Mouse (Mus musculus) forebrain, embryonic 14.5 days (tissue): ENCODE data around the gene Il21. TPM values are rescaled to one million over a fixed set of nuclear protein-coding genes. Genes with fewer than 3 reads are reported as not detected.

ENCODE experiments used
- ATAC-seq: fragments of 200-750 bp; cut with Nextera tagmentation; 2 replicates; pipeline ENCODE4 v1.8.0; 2017; ENCODE audit warnings: mild to moderate bottlenecking, moderate library complexity
- DNase-seq: peaks from one replicate; pipeline ENCODE4 v3.0.0-alpha.2; 2015; ENCODE audit warnings: low spot score
- H3K27ac ChIP-seq: fragments of 300-500 bp; sonication (generic); 2 replicates; pipeline ENCODE4 v1.5.1; 2014; ENCODE audit warnings: low read depth, mild to moderate bottlenecking, control low read depth, low read length, moderate library complexity
- H3K27me3 ChIP-seq: fragments of 300-500 bp; sonication (generic); replicated peaks from 2 replicates; pipeline ENCODE4 v1.6.1; 2014; ENCODE audit warnings: low read length, control low read depth, mixed read lengths; ENCODE audit not compliant: control insufficient read depth, insufficient read depth
- H3K36me3 ChIP-seq: fragments of 300-500 bp; sonication (generic); 2 replicates; pipeline ENCODE4 v1.6.1; 2014; ENCODE audit warnings: low read length, control low read depth; ENCODE audit not compliant: control insufficient read depth, insufficient read depth
- H3K4me1 ChIP-seq: fragments of 300-500 bp; sonication (generic); 2 replicates; pipeline ENCODE4 v1.6.1; 2014; ENCODE audit warnings: antibody characterized with exemption, low read length, control low read depth; ENCODE audit not compliant: control insufficient read depth, insufficient read depth
- H3K4me2 ChIP-seq: fragments of 300-500 bp; sonication (generic); 2 replicates; pipeline ENCODE4 v1.6.1; 2014; ENCODE audit warnings: mild to moderate bottlenecking, control low read depth, low read length
- H3K4me3 ChIP-seq: fragments of 300-500 bp; sonication (generic); 2 replicates; pipeline ENCODE4 v1.5.1; 2014; ENCODE audit warnings: low read depth, low read length, control low read depth
- H3K9ac ChIP-seq: fragments of 300-500 bp; sonication (generic); 2 replicates; pipeline ENCODE4 v1.6.1; 2014; ENCODE audit warnings: mild to moderate bottlenecking, low read length, control low read depth, moderate library complexity
- H3K9me3 ChIP-seq: fragments of 300-500 bp; sonication (generic); replicated peaks from 2 replicates; pipeline ENCODE4 v1.6.1; 2016; ENCODE audit warnings: low read length, control low read depth, mixed read lengths; ENCODE audit not compliant: control insufficient read depth
- WGBS: fragments of 180-500 bp; shearing (Covaris S2); extraction: QIAGEN DNeasy Blood & Tissue Kit; methylation state at CpG from one replicate; pipeline ENCODE4 v1.1.7; 2014; 5-methylcytosine and 5-hydroxymethylcytosine counted together
- microRNA-seq: library from miRNA; unstranded; fragments of <30 nt; microRNA quantifications from one replicate; pipeline ENCODE4, GENCODE M21; 2016
- polyA plus RNA-seq: library from polyadenylated mRNA; unstranded; fragments of >200 nt; fragmentation: Nextera tagmentation; extraction: Ambion mirVana; gene quantifications from 2 replicates; pipeline ENCODE4 v1.2.1, GENCODE M21; 2014

Gene Il21
- polyA plus RNA-seq, 1 experiment from 2014 or later = not detected

DNA sequence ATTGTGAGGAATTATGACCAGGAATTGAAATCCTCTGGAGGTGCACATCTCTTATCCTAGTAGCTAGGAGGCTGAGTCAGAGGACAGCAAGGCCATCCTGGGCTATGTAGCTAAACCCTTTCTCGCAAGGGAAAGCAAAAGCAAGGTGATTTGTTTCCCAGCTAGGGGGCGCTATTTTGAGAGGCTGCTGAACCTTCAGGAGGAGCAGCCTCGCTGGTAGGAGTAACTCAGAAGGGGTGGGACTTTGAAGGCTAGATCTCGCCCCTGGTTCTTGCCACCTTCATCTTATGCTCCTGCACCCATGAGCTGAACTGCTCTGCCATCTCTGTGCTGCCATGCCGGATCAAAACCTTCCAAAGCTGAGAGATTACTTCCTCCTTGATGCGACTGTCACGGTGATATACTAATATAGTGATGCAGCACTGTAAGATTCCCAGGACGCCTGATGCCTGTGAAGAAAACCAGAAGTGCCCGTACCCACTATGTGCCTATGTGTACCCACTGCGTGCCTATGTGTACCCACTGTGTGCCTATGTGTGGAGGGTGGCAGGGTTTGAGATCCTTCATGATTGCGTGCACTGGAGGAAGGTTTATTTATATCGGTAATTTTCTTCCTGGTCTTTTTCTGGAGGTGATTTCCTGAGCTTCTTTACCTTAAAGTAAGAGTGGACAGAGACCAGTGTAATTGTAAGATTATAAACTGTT lies 52.2 kb downstream of the Il21 start:
- Histone ChIP-seq H3K9me3 (no peaks in the 10 kb centered on the region), H3K27me3 (no peaks in the 10 kb centered on the region), H3K9ac (no peak overlapping the region), H3K27ac (no peak overlapping the region), H3K4me1 (peaks cover 3% of the 10 kb centered on the region; the same call in 1 of the 2 replicates), H3K4me2 (no peak overlapping the region), H3K4me3 (no peak overlapping the region), H3K36me3 (no peaks in the 10 kb centered on the region)
- 84% methylated on average over 12 of the region's 12 CpGs for WGBS
- ATAC-seq (no peak), DNase-seq (no peak)

DNA sequence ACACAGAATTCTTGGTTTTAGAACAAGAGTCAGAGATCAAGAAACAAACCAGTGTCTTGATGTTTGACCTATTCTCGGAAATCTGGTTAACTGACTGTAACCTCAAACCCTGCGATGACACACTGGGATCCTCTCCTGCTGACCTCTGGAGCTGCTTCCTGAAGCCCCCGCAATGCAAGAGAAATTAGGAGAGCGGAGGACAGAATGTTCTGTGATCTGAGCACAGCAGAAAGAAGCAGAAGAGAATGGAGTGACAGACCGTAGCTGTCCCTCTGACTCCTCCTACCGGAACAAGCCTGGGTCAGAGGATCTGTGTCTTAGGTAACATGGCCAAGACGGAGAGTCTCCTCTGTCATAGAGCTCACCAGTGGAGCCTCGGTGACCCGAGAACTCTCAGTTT lies 53.0 kb downstream of the Il21 start:
- WGBS = 93% methylated on average over 9 of the region's 9 CpGs
- no peak overlapping the region for H3K9ac ChIP-seq
- H3K27me3 ChIP-seq = no peaks in the 10 kb centered on the region

DNA sequence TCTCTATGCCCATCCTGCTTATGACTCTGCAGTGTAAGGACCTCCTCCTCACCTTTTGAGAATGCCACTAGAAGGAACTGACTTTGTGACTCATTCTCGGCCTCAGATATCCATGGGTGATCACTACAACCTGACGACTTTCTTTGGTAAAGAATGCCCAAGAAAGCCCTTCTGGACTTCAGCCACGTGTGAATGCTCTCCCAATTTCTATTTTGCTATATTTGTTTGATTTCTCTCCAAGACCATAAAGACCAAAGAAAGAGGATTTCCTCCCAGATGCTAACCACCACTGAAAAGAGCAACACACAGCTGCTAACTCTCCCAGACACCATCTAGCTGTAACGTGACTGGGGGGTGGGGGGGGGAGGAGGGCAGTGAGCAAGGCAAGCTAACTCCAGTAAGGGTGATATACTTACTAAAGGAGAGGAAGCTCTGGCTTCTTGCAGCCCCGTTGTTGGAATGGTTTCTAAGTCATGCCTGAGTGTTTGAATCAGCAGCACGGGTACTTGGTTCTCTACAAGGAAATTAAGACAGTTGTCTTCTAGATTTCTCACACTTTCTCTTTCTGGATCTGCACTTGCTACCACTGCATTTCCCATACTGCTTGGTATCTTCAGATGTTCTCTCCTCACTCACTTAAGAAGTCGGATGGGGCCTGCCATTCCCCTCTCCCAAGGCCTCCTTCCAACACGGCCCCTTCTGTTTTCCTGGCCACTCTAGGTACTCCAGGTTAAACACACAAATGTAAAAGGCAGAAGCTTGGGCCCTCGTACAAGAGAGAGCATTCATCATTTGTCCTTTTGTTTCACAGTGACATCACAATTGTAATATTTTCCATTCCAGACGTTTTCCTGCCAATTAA lies 57.5 kb downstream of the Il21 start:
- ATAC-seq = no peak
- Histone ChIP-seq H3K9ac (no peak overlapping the region), H3K9me3 (no peaks in the 10 kb centered on the region), H3K4me3 (no peak overlapping the region), H3K27ac (no peak overlapping the region), H3K4me1 (no peaks in the 10 kb centered on the region), H3K27me3 (no peaks in the 10 kb centered on the region), H3K36me3 (no peaks in the 10 kb centered on the region), H3K4me2 (no peak overlapping the region)
- WGBS = 75% methylated on average over 10 of the region's 10 CpGs
- no peak for DNase-seq

More for the DNA sequence above, 53.0 kb downstream of the Il21 start:
- Histone ChIP-seq H3K4me1 (peaks cover 3% of the 10 kb centered on the region; the same call in 1 of the 2 replicates), H3K4me3 (no peak overlapping the region), H3K36me3 (no peaks in the 10 kb centered on the region), H3K27ac (no peak overlapping the region), H3K4me2 (no peak overlapping the region), H3K9me3 (no peaks in the 10 kb centered on the region)
- DNase-seq (no peak), ATAC-seq (no peak)

DNA sequence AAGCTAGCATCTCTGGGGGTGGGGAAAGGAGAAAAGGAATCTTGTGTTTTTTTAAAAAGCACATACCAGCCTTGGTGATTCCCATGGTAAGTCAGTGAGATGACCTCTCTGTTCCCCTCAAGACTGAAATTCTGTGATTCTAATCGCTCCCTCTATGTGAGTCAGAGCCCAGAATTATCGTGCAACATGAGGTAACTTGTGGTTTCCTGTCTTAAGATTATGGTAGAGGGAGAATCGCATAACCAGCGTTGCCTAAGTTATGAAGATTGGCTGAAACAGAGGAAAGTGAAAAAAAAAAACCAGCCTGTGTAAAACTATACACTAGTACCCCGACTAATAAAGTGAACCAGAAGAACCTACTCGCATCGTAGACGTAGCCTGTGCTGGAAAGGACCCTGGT lies 59.2 kb downstream of the Il21 start:
- 96% methylated on average over 8 of the region's 8 CpGs for WGBS

More for the DNA sequence above, 59.2 kb downstream of the Il21 start:
- H3K36me3 ChIP-seq = no peaks in the 10 kb centered on the region
- no peak overlapping the region for H3K4me2 ChIP-seq
- no peaks in the 10 kb centered on the region for H3K27me3 ChIP-seq
- H3K9ac ChIP-seq = no peak overlapping the region
- H3K27ac ChIP-seq = no peak overlapping the region
- no peaks in the 10 kb centered on the region for H3K4me1 ChIP-seq
- H3K4me3 ChIP-seq = no peak overlapping the region
- DNase-seq (no peak), ATAC-seq (no peak)
- H3K9me3 ChIP-seq = no peaks in the 10 kb centered on the region

Small RNAs within 50 kb of the gene (microRNA-seq; reads per million reads assigned to microRNA genes)
- not detected for gene Gm24169

Other genes starting within 250 kb of the Il21 start
- 0.11 and 0.43 TPM in 2 replicates for gene Adad1, start 169.1 kb downstream of the Il21 start, polyA plus RNA-seq
- gene Il2, start 106.7 kb downstream of the Il21 start, polyA plus RNA-seq = 0.58 TPM in 2 replicates
- gene Bbs12, start 79.9 kb upstream of the Il21 start, polyA plus RNA-seq = 5.9 and 6.8 TPM in 2 replicates
- 1.6 and 2.0 TPM in 2 replicates for gene Cetn4, start 80.1 kb upstream of the Il21 start, polyA plus RNA-seq
- gene Fgf2, start 115.7 kb upstream of the Il21 start, polyA plus RNA-seq = 0.36 and 0.52 TPM in 2 replicates
- gene Spata5, start 187.3 kb upstream of the Il21 start, polyA plus RNA-seq = 37.0 and 38.5 TPM in 2 replicates
- 6.3 and 6.6 TPM in 2 replicates for gene Nudt6, start 187.6 kb upstream of the Il21 start, polyA plus RNA-seq